Mouse (Mus musculus): Measurements from ENCODE around the gene Sugp1. TPM values are rescaled to one million over a fixed set of nuclear protein-coding genes. Genes with fewer than 3 reads are reported as not detected.

Sugp1 gene
- total RNA-seq, 2 experiments from 2014 or later, result 10.6 to 15.6 TPM

DNA sequence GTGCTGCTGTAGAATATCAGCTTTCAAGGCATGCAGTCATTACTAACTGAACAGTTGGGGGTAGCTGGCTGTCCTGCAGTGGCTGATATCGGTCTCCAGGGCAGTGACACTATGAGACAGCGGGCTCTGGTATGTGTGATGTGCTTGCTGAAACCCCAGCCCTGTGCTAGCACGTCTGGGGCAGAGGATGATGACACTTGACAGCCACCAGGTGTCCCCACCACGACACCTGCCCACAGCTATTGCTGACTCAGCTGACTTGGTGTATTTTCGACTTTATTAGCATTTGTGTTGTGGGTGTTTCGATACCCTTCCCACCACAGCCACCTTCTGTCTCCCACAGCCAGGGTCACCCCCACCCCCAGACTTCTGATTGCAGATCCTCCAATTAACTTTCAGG lies 61.9 kb downstream of the Sugp1 start:
- peak; percentile 79 for ATAC-seq (replicated peaks; ENCODE audit: low FRiP score, poor library complexity, severe bottlenecking)

- no peak for ATAC-seq (replicated peaks; ENCODE audit: low FRiP score, poor library complexity, severe bottlenecking)
These were observed 62.3 kb downstream of the Sugp1 start for GRCm38 (mm10) chr8:70104922-70105321.

DNA sequence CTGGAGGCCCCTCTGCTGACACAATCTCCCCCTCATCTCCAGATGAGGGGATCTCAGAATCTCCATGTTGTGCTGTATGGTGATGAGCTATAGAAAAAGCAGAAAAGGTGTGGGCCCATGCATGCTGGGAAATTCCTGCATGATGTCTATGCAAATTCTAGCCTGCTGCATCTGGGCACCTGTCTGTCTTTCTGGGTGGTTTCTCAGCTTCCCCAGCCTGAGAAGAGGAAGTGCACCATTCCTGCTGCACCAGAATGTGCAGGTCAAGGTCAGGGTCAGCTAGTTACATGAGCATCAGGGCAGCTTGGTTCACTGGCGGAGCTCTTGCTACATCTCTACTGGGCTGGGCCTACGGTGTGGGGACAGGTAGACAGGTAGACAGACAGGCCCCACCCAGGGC lies 67.8 kb downstream of the Sugp1 start:
- no peak for ATAC-seq (replicated peaks; ENCODE audit: low FRiP score, poor library complexity, severe bottlenecking)

DNA sequence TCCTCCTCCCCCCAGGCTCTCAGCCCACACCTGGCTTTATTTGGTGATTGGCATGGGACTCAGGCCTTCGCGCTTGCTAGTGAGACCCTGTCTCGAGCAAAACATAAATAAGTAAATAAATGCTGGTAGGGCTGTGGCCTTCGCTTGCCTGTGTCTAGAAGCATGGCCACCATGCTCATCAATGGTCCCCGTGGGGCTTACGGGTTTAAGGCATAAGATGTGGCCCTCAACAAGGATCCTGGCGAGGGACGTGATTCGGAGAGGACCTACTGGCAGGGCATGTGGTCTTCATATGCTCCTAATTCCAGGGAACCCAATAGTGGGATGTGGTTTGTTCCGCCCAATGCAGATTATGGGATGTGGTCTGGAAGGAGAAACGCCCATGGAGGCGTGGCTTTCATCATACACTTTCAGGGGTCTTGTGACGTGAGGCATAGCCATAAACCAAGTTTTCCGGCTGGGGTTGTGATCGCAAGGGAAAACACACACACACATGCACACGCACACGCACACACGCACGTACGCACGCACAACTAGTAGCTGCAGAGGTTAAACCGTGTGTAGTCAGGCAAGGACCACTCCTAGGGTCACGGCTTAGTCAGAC lies 68.7 kb downstream of the Sugp1 start:
- ATAC-seq (replicated peaks; ENCODE audit: low FRiP score, poor library complexity, severe bottlenecking), result no peak

DNA sequence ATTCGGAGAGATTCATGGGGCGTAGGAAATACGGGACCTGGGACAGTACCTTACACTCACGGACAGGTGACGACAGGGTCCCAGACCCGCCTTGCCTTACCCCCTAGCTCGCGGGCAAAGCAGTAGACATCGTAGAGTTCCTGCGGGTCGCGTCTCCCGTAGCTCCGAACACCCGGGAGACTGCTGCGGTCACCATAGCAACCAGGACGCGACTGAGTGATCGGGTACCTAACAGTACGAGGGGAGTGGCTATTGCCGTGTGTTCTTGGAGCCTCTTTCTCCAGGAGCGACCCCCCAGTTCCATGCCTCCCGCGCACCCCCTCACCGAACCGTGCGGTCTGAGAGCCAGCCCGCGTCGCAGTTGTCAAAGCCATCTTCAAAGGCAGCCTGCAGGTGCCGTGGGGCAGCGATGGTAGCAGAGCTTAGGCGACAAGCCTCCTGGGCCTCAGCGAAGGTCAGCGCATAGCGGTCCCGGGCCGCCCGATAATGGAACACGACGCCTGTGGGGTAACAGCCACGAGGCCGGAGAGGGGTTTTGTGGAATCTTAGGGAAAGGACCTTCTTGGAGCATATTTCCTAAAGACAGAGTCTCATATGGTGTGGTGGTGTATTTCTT lies 69.9 kb downstream of the Sugp1 start:
- no peak for ATAC-seq (replicated peaks; ENCODE audit: low FRiP score, poor library complexity, severe bottlenecking)

GRCm38 (mm10) chr8:70114488-70114887 lies 71.9 kb downstream of the Sugp1 start:
- no peak for ATAC-seq (replicated peaks; ENCODE audit: low FRiP score, poor library complexity, severe bottlenecking)

- ATAC-seq (replicated peaks; ENCODE audit: low FRiP score, poor library complexity, severe bottlenecking), result no peak
These were observed 72.3 kb downstream of the Sugp1 start for GRCm38 (mm10) chr8:70114892-70115291.

GRCm38 (mm10) chr8:70117611-70118010 lies 75.0 kb downstream of the Sugp1 start:
- no peak for ATAC-seq (replicated peaks; ENCODE audit: low FRiP score, poor library complexity, severe bottlenecking)

DNA sequence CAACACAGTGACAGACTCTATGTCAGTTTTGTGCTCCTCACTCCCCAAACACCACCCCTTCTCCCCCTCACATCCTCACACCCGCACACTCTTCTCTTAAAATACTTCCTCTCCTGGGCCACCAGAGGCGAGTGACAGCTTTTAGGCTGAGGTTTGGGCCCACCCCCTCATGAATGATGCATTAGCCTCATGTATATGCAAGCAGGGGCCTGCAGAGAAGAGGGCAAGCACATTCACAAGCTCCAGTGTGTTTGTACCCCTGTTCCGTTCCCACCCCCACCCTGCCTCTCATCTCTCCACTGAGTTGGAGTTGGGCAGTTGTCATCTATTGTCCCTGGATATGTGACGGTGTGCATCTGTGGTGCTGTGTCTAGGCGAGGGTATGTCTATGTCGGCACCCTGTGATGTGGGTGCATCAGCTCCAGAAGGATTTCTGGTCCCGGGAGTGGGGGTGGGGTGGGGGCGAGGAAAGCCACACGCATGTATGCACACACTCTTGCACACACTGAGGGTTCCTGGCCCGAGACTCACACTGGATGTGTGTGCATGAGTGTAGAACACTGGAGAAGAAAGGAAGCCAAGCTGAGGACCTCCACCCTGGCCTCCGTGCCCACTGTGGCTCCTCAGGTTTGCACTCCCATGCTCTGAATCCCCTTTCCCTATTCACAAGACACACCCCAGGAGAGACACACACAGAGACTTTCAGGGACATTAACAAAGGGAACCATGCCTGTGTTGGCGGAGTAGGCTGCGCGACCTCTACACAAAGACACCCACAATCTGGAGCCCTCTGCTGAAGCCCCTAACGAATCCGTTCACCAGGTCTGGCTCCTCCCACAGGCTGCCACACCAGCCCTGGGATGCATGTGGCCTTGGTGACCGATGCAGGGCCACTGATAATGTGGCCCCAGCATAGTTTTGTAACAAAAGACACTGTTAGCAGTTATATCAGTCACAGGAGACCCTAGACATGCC lies 76.4 kb downstream of the Sugp1 start:
- ATAC-seq (replicated peaks; ENCODE audit: low FRiP score, poor library complexity, severe bottlenecking), result no peak

- ATAC-seq (replicated peaks; ENCODE audit: low FRiP score, poor library complexity, severe bottlenecking), result no peak
These were observed 78.1 kb downstream of the Sugp1 start, which contains the start of gene Ncan for GRCm38 (mm10) chr8:70120667-70121066. Gene Ncan, minus strand, starts transcription at chr8:70120873.

Other genes starting within 250 kb of the Sugp1 start
- 14.2 and 20.1 TPM in 2 replicates for gene Gmip, start 234.1 kb upstream of the Sugp1 start, total RNA-seq (2015; ENCODE audit: low replicate concordance)
- 15.5 and 24.4 TPM in 2 replicates for gene Gmip, start 234.1 kb upstream of the Sugp1 start, total RNA-seq (2017; ENCODE audit: low replicate concordance)
- gene Lpar2, start 220.4 kb upstream of the Sugp1 start, total RNA-seq (2015; ENCODE audit: low replicate concordance), result 0.77 and 1.3 TPM in 2 replicates
- gene Lpar2, start 220.4 kb upstream of the Sugp1 start, total RNA-seq (2017; ENCODE audit: low replicate concordance), result 0.28 and 0.85 TPM in 2 replicates
- 1.5 and 2.1 TPM in 2 replicates for gene Pbx4, start 210.3 kb upstream of the Sugp1 start, total RNA-seq (2015; ENCODE audit: low replicate concordance)
- 2.8 TPM in 1 of 2 replicates, not detected in the other for gene Pbx4, start 210.3 kb upstream of the Sugp1 start, total RNA-seq (2017; ENCODE audit: low replicate concordance)
- not detected in 2 replicates for gene Cilp2, start 155.1 kb upstream of the Sugp1 start, total RNA-seq (2015; ENCODE audit: low replicate concordance)
- not detected in 2 replicates for gene Cilp2, start 155.1 kb upstream of the Sugp1 start, total RNA-seq (2017; ENCODE audit: low replicate concordance)
- not detected in 2 replicates for gene Tssk6, start 140.6 kb upstream of the Sugp1 start, total RNA-seq (2015; ENCODE audit: low replicate concordance)
- gene Tssk6, start 140.6 kb upstream of the Sugp1 start, total RNA-seq (2017; ENCODE audit: low replicate concordance), result 0.28 and 0.94 TPM in 2 replicates
- gene Ndufa13, start 140.3 kb upstream of the Sugp1 start, total RNA-seq (2015; ENCODE audit: low replicate concordance), result 16.1 and 18.2 TPM in 2 replicates
- gene Ndufa13, start 140.3 kb upstream of the Sugp1 start, total RNA-seq (2017; ENCODE audit: low replicate concordance), result 27.2 and 32.9 TPM in 2 replicates
- gene Yjefn3, start 140.1 kb upstream of the Sugp1 start, total RNA-seq (2015; ENCODE audit: low replicate concordance), result not detected in 2 replicates
- not detected in 2 replicates for gene Yjefn3, start 140.1 kb upstream of the Sugp1 start, total RNA-seq (2017; ENCODE audit: low replicate concordance)
- 22.8 and 30.2 TPM in 2 replicates for gene Gatad2a, start 46.4 kb upstream of the Sugp1 start, total RNA-seq (2015; ENCODE audit: low replicate concordance)
- 25.7 and 31.8 TPM in 2 replicates for gene Gatad2a, start 46.4 kb upstream of the Sugp1 start, total RNA-seq (2017; ENCODE audit: low replicate concordance)
- gene Mau2, start 79 bp upstream of the Sugp1 start, total RNA-seq (2015; ENCODE audit: low replicate concordance), result 24.0 and 33.9 TPM in 2 replicates
- 47.4 and 49.5 TPM in 2 replicates for gene Mau2, start 79 bp upstream of the Sugp1 start, total RNA-seq (2017; ENCODE audit: low replicate concordance)
- 2.3 TPM in 1 of 2 replicates, not detected in the other for gene Tm6sf2, start 30.1 kb downstream of the Sugp1 start, total RNA-seq (2015; ENCODE audit: low replicate concordance)
- gene Tm6sf2, start 30.1 kb downstream of the Sugp1 start, total RNA-seq (2017; ENCODE audit: low replicate concordance), result 2.9 TPM in 1 of 2 replicates, not detected in the other
- not detected in 2 replicates for gene Hapln4, start 40.6 kb downstream of the Sugp1 start, total RNA-seq (2015; ENCODE audit: low replicate concordance)
- not detected in 2 replicates for gene Hapln4, start 40.6 kb downstream of the Sugp1 start, total RNA-seq (2017; ENCODE audit: low replicate concordance)
- not detected in 2 replicates for gene Ncan, start 78.1 kb downstream of the Sugp1 start, total RNA-seq (2015; ENCODE audit: low replicate concordance)
- not detected in 2 replicates for gene Ncan, start 78.1 kb downstream of the Sugp1 start, total RNA-seq (2017; ENCODE audit: low replicate concordance)
- 4.8 and 5.4 TPM in 2 replicates for gene Nr2c2ap, start 88.5 kb downstream of the Sugp1 start, total RNA-seq (2015; ENCODE audit: low replicate concordance)
- 1.4 and 1.5 TPM in 2 replicates for gene Nr2c2ap, start 88.5 kb downstream of the Sugp1 start, total RNA-seq (2017; ENCODE audit: low replicate concordance)
- 8.1 and 16.3 TPM in 2 replicates for gene Rfxank, start 96.3 kb downstream of the Sugp1 start, total RNA-seq (2015; ENCODE audit: low replicate concordance)
- 9.7 and 10.2 TPM in 2 replicates for gene Rfxank, start 96.3 kb downstream of the Sugp1 start, total RNA-seq (2017; ENCODE audit: low replicate concordance)
- gene Borcs8, start 96.7 kb downstream of the Sugp1 start, total RNA-seq (2015; ENCODE audit: low replicate concordance), result 2.1 and 16.7 TPM in 2 replicates
- 15.5 and 30.7 TPM in 2 replicates for gene Borcs8, start 96.7 kb downstream of the Sugp1 start, total RNA-seq (2017; ENCODE audit: low replicate concordance)
- gene Mef2b, start 96.9 kb downstream of the Sugp1 start, total RNA-seq (2015; ENCODE audit: low replicate concordance), result not detected in 2 replicates
- not detected in 2 replicates for gene Mef2b, start 96.9 kb downstream of the Sugp1 start, total RNA-seq (2017; ENCODE audit: low replicate concordance)
- 4.0 and 8.1 TPM in 2 replicates for gene Tmem161a, start 129.5 kb downstream of the Sugp1 start, total RNA-seq (2015; ENCODE audit: low replicate concordance)
- gene Tmem161a, start 129.5 kb downstream of the Sugp1 start, total RNA-seq (2017; ENCODE audit: low replicate concordance), result 4.5 and 4.9 TPM in 2 replicates
- gene Slc25a42, start 169.5 kb downstream of the Sugp1 start, total RNA-seq (2015; ENCODE audit: low replicate concordance), result 13.8 and 20.6 TPM in 2 replicates
- 16.2 and 23.8 TPM in 2 replicates for gene Slc25a42, start 169.5 kb downstream of the Sugp1 start, total RNA-seq (2017; ENCODE audit: low replicate concordance)
- 24.4 and 33.9 TPM in 2 replicates for gene Sugp2, start 191.4 kb downstream of the Sugp1 start, total RNA-seq (2015; ENCODE audit: low replicate concordance)
- 22.7 and 28.9 TPM in 2 replicates for gene Sugp2, start 191.4 kb downstream of the Sugp1 start, total RNA-seq (2017; ENCODE audit: low replicate concordance)
- 4.6 TPM in 1 of 2 replicates, not detected in the other for gene Armc6, start 191.7 kb downstream of the Sugp1 start, total RNA-seq (2015; ENCODE audit: low replicate concordance)
- 4.0 and 6.1 TPM in 2 replicates for gene Armc6, start 191.7 kb downstream of the Sugp1 start, total RNA-seq (2017; ENCODE audit: low replicate concordance)
- 0.63 and 1.3 TPM in 2 replicates for gene Homer3, start 240.0 kb downstream of the Sugp1 start, total RNA-seq (2015; ENCODE audit: low replicate concordance)
- 0.68 and 2.5 TPM in 2 replicates for gene Homer3, start 240.0 kb downstream of the Sugp1 start, total RNA-seq (2017; ENCODE audit: low replicate concordance)